Mouse (Mus musculus) adrenal gland, postnatal 4 days (tissue): ENCODE measurements at regions not wholly inside any gene's neighbourhood (a gene's known extent, or its start where the extent isn't known, plus 50 kb on each side); places are given as distances from the start of the nearest gene placed in this dataset.
"Not testable (repeated sequence)": the region's sequence is repeated elsewhere in the genome, so short reads cannot be mapped to it uniquely, and the experiment has no call there.

Experiments
- DNase-seq, 2 experiments: peaks; one replicate each; pipeline ENCODE4 v3.0.0; 2021 to 2022; ENCODE audit warnings: low spot score in 2 of 2, mixed read lengths in 2 of 2

DNA sequence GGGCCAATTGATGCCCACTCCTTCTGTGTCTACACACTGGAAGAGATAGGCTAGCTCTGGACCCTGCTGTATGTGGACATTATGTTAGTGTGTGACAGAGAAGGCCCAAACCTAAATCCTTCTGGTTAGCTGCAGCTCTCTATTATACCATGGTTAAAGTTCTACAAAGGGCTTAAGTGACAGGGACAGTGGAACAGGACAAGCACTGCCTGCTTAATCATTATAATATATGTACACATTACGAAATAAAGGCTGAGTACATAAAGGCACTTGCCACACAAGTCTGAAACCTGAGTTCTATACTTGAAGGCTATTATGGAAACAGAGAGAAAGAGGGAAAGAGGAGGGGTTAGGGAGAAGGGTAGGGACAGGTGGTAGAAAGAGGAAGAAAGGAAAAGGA, 55.2 kb downstream of the Rdh14 start:
- no peak for DNase-seq

DNA sequence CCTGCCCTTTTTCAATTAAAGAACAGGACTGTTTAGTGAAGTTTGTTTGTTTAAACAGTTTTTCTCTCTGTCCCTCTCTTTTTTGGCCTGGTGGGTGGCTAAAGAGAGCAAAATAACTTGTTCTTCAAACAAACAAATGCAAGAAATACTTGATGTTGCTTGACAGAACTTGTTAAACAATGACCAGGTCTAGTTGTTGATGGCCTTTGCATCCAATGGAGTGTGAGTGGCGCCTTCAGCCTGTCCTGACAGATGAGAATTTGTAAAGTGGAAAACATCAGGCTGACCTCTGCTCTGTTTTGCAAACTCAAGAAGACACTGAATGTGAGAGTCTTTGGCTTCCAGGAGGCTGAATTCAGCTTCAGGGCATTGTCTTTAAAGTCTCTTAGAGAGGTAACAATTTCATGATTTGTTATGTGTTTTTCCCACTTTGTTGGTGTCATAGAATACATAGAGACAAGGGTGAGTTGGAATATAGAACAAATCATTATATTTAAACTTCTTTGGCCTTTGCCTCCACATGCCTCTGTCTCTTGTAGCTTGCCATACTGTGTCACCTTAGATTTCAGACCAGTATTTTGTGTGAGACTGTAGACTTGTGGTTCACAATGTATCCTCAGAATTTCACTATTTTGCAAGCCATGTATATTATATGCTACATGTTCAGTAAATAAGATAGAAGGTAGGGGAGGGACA, 67.5 kb downstream of the Rdh14 start:
- no peak for DNase-seq

DNA sequence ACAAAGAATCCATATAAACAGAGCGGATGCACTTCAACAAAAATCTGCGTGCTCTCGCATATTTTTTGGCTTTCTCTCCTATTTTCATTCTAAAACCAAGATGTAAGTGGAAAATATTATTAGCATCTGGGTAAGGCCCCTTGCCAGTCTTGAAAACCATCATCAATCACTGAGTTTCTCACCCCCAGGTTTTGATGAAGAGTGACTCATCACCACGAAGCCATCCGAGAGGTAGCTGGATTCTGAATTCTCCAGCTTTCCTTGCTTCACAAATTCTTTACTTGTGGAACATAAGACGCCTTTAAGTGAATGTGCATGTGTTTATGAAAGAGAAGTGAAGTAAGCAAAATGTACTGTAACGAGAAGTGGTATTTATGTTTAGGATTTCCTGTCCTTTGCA, 71.2 kb downstream of the Rdh14 start:
- no peak for DNase-seq

DNA sequence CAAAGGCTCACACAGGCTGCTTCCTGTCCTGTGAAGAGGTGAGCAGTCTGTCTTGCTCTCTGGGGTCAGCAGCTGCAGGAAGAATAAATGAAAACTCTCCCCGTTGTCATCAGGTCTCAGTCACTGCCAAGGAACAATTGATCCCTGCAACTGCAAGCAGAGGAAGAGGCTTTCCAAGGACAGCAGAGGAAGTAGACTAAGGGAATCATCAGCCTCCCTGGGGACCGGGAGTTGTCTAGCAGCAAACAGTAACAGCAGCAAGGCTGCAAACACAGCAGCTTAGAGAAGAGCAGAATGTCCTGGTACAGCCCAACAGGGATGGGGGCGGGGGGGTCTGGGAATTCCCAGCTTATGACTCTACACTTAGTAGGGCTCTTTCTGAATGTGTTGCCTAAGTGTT, 72.4 kb downstream of the Rdh14 start:
- DNase-seq = no peak

- no peak for DNase-seq
These were observed 83.4 kb downstream of the Rdh14 start for GRCm38 (mm10) chr12:10473986-10474385.

- DNase-seq = no peak
These were observed 90.2 kb downstream of the Rdh14 start for GRCm38 (mm10) chr12:10480781-10481180.

GRCm38 (mm10) chr12:10482294-10483010, 91.9 kb downstream of the Rdh14 start:
- DNase-seq = no peak

DNA sequence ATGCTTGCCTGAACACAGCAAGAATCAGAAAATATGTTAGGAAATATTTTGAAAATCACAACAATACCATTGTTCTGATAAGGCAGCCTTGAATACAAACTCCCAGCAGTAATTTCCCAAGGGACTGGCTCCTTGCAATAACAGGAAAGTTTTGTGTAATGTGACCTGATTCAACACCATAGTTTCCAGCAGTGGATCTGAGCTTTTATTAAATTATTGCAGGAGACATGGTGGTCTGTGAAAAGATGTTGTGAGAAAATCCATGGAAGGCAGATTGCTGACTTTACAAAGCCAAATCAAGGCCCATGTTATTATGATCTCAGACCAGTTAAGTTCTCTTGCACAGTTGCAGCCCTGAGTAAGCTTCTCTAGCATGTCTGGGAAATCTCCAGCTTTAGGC, 116.1 kb downstream of the Rdh14 start:
- DNase-seq = no peak

DNA sequence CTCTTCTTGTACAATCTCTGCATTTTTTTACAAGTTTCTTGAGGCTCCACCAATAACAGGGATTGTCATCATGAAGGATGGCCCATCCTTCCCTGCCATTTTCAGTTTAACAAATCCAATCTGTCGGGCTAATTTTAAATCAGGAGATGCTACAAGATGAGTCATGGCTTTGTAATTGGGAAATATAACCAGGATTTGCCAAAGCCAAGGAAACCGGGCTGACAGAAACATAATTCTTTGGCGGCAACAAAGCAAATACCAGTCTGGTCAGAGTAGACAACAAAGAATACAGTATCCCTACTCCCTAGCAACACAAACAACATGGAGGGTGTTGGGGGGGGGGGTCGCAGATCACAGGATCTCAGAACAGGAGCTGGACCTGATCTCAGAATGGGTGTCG, 123.0 kb downstream of the Rdh14 start:
- DNase-seq = no peak

DNA sequence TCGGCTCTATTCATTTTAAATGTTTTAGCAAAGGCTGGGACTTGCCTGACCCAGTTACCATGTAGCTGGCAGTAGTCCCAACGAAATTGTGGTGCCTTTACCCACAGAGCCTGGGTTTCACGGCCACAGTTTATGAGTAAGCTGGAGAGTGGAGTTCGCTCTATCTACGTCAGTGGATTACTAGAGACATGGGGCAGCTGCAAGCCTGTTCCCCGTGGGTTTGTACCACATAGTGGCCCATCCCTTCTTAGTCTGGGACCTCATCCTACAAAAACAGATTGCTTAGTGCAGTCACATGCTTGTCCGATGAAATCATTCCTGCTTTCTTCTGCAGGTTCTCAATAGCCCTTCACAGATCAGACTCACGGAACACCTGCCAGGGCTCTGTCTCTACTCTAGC, 123.7 kb downstream of the Rdh14 start:
- DNase-seq = no peak

GRCm38 (mm10) chr12:10524509-10525286, 134.1 kb downstream of the Rdh14 start:
- no peak for DNase-seq

DNA sequence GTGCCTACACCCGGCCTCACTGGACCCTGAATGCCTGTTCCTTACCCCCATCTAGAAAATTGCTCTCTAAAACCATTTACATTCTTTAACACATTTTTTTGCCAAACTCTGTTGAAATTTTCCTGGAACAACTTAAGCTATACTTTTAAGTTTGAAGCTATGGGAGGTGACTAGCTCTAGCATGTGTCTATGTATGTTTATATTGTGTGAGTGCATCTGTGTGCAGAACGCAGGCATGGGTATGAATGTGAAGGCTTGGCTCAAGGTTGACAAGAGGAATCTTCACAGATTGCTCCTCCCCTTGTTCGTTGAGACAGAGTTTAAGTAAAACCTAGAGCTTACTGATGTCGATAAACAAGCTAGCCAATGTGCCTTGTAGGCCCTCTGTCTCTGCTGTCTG, 135.4 kb downstream of the Rdh14 start:
- no peak for DNase-seq

GRCm38 (mm10) chr12:10529077-10529476, 138.5 kb downstream of the Rdh14 start:
- DNase-seq = no peak

GRCm38 (mm10) chr12:10530996-10531395, 140.4 kb downstream of the Rdh14 start:
- no peak for DNase-seq

GRCm38 (mm10) chr12:10533971-10534370, 143.4 kb downstream of the Rdh14 start:
- no peak for DNase-seq

- DNase-seq = no peak
These were observed 145.7 kb downstream of the Rdh14 start for GRCm38 (mm10) chr12:10536239-10536638.

DNA sequence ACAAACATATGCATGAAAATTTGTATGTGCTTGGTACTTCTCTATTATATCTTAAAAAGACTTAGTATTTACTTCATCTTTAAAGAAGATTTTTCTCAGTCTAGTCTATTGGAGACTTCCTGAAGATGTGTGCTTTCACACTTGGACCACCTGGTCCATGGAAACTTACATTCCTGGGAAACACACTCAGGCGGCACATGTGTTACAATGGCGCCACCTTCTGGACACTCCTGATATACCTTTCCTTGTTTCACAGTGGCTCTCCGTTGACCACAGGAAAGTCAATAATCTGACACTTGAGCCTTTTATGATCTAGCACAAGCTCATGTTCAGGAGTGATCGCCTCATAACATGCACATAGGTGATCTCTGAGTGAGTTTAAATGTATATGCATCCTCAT, 146.5 kb downstream of the Rdh14 start:
- no peak for DNase-seq

GRCm38 (mm10) chr12:10549481-10550201, 159.1 kb downstream of the Rdh14 start:
- no peak for DNase-seq

GRCm38 (mm10) chr12:10554701-10555100, 164.1 kb downstream of the Rdh14 start:
- DNase-seq = not testable (repeated sequence)

- DNase-seq = no peak
These were observed 172.4 kb downstream of the Rdh14 start for GRCm38 (mm10) chr12:10562966-10563365.

GRCm38 (mm10) chr12:10567881-10568280, 177.3 kb downstream of the Rdh14 start:
- DNase-seq = no peak
